Mouse (Mus musculus) olfactory bulb, adult 2 months (tissue): ENCODE measurements around the gene Haus4.

Experiments
- CTCF ChIP-seq: fragments of 200-500 bp; IDR thresholded peaks from 2 replicates; pipeline ENCODE4 v1.5.1; 2012; ENCODE audit warnings: low read depth, mild to moderate bottlenecking, low read length, moderate library complexity; ENCODE audit not compliant: insufficient read depth
- POLR2A ChIP-seq: fragments of 200-500 bp; IDR thresholded peaks from 2 replicates; pipeline ENCODE4 v1.6.1; 2012; ENCODE audit warnings: mild to moderate bottlenecking, low read depth, low read length, moderate library complexity; ENCODE audit not compliant: insufficient read depth

DNA sequence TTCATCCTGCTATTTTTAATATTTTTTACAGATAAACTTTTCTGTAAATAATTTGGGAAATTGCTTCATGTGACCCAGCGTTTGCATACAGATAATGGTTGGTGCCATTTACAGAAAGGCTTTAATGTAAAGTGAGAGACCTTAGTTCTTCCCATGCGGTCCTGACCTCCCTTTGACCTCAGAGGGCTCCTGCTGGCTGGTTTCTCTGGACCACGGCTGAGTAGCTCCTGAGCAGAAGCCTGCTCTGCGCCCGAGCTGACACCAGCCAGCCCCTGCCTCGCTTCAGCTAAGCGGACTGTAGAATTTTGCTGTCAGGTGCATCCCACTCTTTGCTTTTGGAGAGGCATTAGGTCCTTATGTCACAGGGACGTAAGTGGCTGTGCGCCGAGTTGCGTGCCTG is 13.6 kb downstream of the Haus4 start:
- no peak for TF ChIP-seq CTCF
- TF ChIP-seq POLR2A, result no peak
